Mouse (Mus musculus): ENCODE data around the gene Birc7. TPM values are rescaled to one million over a fixed set of nuclear protein-coding genes. Genes with fewer than 3 reads are reported as not detected.
A peak's percentile ranks its signal among the peaks of the same experiment; 100 is the strongest.

Gene Birc7
- polyA plus RNA-seq, 1 experiment from 2014 or later, result not detected

DNA sequence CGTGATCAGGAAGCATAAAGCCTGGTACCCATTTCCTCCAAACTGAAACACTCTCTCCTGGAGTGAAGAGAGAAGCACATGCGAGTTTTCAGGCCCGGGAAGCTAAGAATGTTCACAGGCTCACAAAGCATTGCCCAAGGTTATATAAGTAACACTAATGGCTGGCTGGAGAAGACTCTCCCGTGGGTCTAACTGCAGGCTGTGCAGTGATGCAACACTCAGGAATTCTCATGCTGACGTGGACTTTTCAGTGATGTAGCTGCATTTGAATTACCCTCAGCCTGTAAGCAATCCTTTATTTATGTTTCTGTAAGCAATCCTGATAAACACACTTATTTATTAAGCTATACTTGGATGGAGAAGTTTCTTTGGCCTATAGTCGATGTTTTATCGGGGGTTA is 30.8 kb downstream of the Birc7 start:
- Histone ChIP-seq H3K27me3 (ENCODE audit: control insufficient read depth, insufficient read depth, low read length) (no peaks in the 10 kb centered on the region), H3K4me2 (replicated peaks; ENCODE audit: low read depth, low read length) (no peak overlapping the region), H3K4me1 (ENCODE audit: control insufficient read depth, insufficient read depth, low read length) (peaks cover 10% of the 10 kb centered on the region; the same call in 1 of the 2 replicates), H3K9me3 (ENCODE audit: control insufficient read depth, low read length) (no peaks in the 10 kb centered on the region), H3K36me3 (ENCODE audit: control insufficient read depth, insufficient read depth, low read length) (no peaks in the 10 kb centered on the region), H3K27ac (ENCODE audit: low read depth, low read length) (no peak overlapping the region), H3K9ac (ENCODE audit: low read depth, low read length) (no peak overlapping the region), H3K4me3 (ENCODE audit: low read length) (no peak overlapping the region)
- WGBS, result 72% methylated on average over 7 of the region's 7 CpGs
- ATAC-seq (ENCODE audit: low FRiP score, low TSS enrichment), result no peak

DNA sequence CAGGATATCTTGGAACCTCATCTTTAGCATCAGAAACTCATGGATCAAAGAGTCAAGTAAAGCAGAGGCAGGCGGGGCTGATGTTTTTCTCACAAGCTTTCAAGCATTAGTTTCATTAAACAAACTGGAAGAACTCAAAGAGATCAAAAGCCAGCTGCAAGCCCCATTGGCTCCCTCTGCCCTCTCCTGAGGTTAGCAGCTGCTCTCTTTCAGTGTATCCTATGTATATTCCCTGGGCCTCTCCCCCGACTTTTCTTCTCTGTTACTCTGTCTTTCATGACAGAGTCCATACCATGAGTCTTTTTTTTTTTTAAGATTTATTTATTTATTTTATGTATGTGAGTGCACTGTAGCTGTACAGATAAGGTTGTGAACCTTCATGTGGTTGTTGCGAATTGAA is 31.4 kb downstream of the Birc7 start:
- no peaks in the 10 kb centered on the region for H3K9me3 ChIP-seq (ENCODE audit: control insufficient read depth, low read length)
- ATAC-seq (ENCODE audit: low FRiP score, low TSS enrichment), result no peak
- WGBS, result 54% methylated on average over 3 of the region's 3 CpGs
- H3K27ac ChIP-seq (ENCODE audit: low read depth, low read length), result no peak overlapping the region
- H3K27me3 ChIP-seq (ENCODE audit: control insufficient read depth, insufficient read depth, low read length), result no peaks in the 10 kb centered on the region
- H3K4me2 ChIP-seq (replicated peaks; ENCODE audit: low read depth, low read length), result no peak overlapping the region
- no peaks in the 10 kb centered on the region for H3K36me3 ChIP-seq (ENCODE audit: control insufficient read depth, insufficient read depth, low read length)
- H3K9ac ChIP-seq (ENCODE audit: low read depth, low read length), result no peak overlapping the region
- peaks cover 4% of the 10 kb centered on the region; the same call in 1 of the 2 replicates for H3K4me1 ChIP-seq (ENCODE audit: control insufficient read depth, insufficient read depth, low read length)
- no peak overlapping the region for H3K4me3 ChIP-seq (ENCODE audit: low read length)

DNA sequence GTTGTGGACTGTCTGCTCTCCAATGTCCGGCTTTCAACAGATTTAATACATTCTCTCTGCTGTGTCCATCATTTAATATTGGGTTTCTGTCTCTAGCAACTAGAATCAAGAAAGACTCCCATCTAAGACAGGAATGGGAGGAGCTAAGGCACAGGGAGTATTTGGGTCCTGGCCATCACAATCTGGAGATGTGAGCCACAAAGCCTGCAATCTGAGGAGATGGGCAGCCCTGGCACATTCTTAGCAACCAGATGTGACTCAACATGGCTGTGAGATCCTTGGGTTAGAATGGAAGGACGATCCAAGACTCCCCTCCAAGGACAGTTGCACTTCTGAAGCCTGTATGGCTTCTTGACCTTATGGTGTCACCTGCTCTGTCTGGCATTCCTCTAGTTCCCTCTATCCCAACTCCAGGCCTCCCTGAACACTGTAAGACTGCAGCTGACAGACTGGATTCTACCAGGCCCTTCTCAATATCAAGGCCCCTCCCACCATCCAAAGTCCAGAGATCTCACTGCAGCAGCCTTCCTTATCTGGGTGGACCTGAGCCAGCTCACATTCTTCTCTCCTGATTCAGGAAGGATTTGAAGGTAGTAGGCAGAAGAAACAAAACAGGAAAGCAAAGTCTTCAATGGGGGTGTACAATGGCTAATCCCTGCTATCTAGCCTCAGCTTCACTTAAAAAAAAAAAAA is 33.9 kb downstream of the Birc7 start:
- Histone ChIP-seq H3K4me2 (replicated peaks; ENCODE audit: low read depth, low read length) (no peak overlapping the region), H3K9ac (ENCODE audit: low read depth, low read length) (no peak overlapping the region), H3K36me3 (ENCODE audit: control insufficient read depth, insufficient read depth, low read length) (no peaks in the 10 kb centered on the region), H3K4me3 (ENCODE audit: low read length) (no peak overlapping the region), H3K27ac (ENCODE audit: low read depth, low read length) (no peak overlapping the region), H3K9me3 (ENCODE audit: control insufficient read depth, low read length) (no peaks in the 10 kb centered on the region), H3K27me3 (ENCODE audit: control insufficient read depth, insufficient read depth, low read length) (no peaks in the 10 kb centered on the region), H3K4me1 (ENCODE audit: control insufficient read depth, insufficient read depth, low read length) (no peaks in the 10 kb centered on the region)
- 66% methylated on average over 2 of the region's 2 CpGs for WGBS
- no peak for ATAC-seq (ENCODE audit: low FRiP score, low TSS enrichment)

DNA sequence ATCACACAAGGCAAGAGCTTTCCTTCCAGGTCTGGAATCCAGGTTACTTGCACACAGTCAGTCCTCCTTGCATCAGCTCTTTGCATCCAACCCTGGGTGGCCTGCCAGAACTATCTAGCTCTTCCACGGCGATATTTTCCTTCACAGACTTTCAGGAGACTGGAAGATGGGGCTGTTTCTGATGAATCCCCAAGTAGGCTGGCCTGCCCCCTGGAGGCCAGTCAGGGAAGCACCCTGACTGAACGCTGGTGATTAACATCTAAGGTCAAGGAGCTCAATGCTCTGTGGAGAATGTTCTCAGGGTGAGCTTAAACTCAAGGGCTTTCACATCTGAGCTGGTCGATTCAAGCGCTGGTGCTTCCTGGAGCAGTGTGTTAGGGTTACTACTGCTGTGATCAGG is 35.1 kb downstream of the Birc7 start:
- no peaks in the 10 kb centered on the region; the same call in 1 of the 2 replicates for H3K36me3 ChIP-seq (ENCODE audit: control insufficient read depth, insufficient read depth, low read length)
- WGBS, result 2% methylated on average over 5 of the region's 5 CpGs
- peaks cover 3% of the 10 kb centered on the region; the same call in 1 of the 2 replicates for H3K4me1 ChIP-seq (ENCODE audit: control insufficient read depth, insufficient read depth, low read length)
- no peak for ATAC-seq (ENCODE audit: low FRiP score, low TSS enrichment)
- no peak overlapping the region for H3K4me2 ChIP-seq (replicated peaks; ENCODE audit: low read depth, low read length)
- H3K27me3 ChIP-seq (ENCODE audit: control insufficient read depth, insufficient read depth, low read length), result no peaks in the 10 kb centered on the region
- no peak overlapping the region for H3K9ac ChIP-seq (ENCODE audit: low read depth, low read length)
- H3K9me3 ChIP-seq (ENCODE audit: control insufficient read depth, low read length), result no peaks in the 10 kb centered on the region
- H3K4me3 ChIP-seq (ENCODE audit: low read length), result no peak overlapping the region
- no peak overlapping the region for H3K27ac ChIP-seq (ENCODE audit: low read depth, low read length)

DNA sequence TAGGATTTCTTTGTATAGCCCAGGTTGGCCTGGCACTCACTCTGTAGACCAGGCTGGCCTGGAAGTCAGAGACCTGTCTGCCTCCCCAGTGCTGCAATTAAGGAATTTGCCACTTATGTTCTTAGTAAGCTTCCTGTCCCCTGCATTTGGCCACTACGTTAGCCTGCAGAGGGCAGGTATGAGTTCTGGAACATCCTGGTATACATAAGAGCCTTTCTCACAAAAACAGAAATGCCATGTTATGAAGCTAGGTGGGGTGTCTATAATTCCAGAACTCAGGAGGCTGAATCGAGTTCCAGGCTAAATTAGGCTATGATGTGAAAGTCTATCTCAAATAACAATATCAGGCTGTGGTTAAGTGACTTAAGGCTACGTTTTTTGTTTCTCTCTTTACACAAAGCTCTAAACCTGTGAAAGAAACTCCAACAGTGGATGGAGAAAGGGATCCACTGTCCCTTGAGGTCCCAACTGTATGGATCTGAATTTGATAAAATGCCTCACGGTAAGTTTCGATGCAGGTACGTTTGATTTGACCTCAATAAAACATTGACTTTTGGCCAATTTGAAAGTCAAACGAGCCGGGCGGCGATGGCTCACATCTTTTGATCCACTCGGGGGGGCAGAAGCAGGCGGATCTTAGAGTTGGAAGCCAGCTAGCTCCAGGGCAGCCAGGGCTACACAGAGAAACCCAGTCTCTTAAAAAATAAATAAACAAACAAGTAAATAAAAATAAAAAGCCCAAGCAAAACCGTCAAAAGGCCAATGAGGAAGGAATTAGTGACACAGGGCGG is 37.5 kb downstream of the Birc7 start:
- peaks cover 4% of the 10 kb centered on the region; the same call in 1 of the 2 replicates for H3K4me1 ChIP-seq (ENCODE audit: control insufficient read depth, insufficient read depth, low read length)
- H3K27ac ChIP-seq (ENCODE audit: low read depth, low read length), result peak overlapping the region; percentile 86
- no peaks in the 10 kb centered on the region for H3K9me3 ChIP-seq (ENCODE audit: control insufficient read depth, low read length)
- 10% methylated on average over 14 of the region's 14 CpGs for whole genome bisulfite sequencing
- peak overlapping the region; percentile 97 for H3K4me3 ChIP-seq (ENCODE audit: low read length)
- H3K27me3 ChIP-seq (ENCODE audit: control insufficient read depth, insufficient read depth, low read length), result no peaks in the 10 kb centered on the region
- H3K36me3 ChIP-seq (ENCODE audit: control insufficient read depth, insufficient read depth, low read length), result peaks cover 16% of the 10 kb centered on the region
- ATAC-seq (ENCODE audit: low FRiP score, low TSS enrichment), result no peak
- H3K9ac ChIP-seq (ENCODE audit: low read depth, low read length), result peak overlapping the region; percentile 93
- peak overlapping the region; percentile 80 for H3K4me2 ChIP-seq (replicated peaks; ENCODE audit: low read depth, low read length)

DNA sequence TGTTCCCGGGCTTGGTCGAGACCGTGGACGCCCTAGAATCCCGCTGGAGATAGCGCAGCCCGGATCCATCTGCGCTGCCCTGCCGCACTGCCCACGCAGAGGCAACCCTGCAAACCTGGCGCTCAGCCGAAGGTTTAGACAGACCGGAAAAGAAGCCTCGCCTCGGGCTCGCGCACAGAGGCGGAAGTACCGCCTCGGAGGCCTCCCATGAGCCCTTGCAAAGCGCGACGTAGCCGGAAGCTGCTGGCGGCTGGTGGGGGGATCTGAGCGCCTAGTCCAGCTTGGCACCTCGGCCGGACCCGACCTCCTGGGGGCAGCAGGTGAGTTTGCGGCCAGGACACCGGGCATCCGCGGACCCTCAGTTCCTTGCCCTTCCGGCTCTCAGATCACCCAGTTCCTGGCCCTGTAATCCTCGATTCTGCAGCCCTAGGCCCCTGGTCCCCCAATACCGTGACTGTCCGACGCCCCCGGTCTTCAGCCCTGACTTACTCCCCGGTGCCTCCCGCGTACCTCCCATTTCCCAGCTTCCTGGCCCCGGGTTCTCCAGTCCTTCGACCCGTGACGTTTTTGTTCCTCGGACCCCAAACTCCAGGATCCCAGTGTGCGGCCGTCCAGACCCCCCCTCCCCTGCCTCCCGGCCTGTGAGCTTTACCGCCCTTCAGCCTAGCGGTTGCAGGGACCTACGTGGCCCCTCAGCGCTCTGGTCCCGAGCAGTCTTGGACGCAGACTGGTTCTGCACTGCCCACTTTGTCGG is 38.4 kb downstream of the Birc7 start, which contains the start of gene Arfgap1:
Arfgap1 (plus strand) TSS at position 216 of the 754 bp plus-strand sequence.
- WGBS, result under 1% methylated on average over 56 of the region's 57 CpGs
- Histone ChIP-seq H3K27ac (ENCODE audit: low read depth, low read length) (peak within 1 kb of the TSS; percentile 86), H3K9me3 (ENCODE audit: control insufficient read depth, low read length) (no peaks in the 10 kb centered on the region), H3K4me1 (ENCODE audit: control insufficient read depth, insufficient read depth, low read length) (peaks cover 4% of the 10 kb centered on the region; the same call in 1 of the 2 replicates), H3K4me2 (replicated peaks; ENCODE audit: low read depth, low read length) (peak within 1 kb of the TSS; percentile 80), H3K4me3 (ENCODE audit: low read length) (peak within 1 kb of the TSS; percentile 97), H3K36me3 (ENCODE audit: control insufficient read depth, insufficient read depth, low read length) (peaks cover 25% of the 10 kb centered on the region), H3K9ac (ENCODE audit: low read depth, low read length) (peak within 1 kb of the TSS; percentile 93), H3K27me3 (ENCODE audit: control insufficient read depth, insufficient read depth, low read length) (no peaks in the 10 kb centered on the region)
- ATAC-seq (ENCODE audit: low FRiP score, low TSS enrichment), result peak; percentile 93

DNA sequence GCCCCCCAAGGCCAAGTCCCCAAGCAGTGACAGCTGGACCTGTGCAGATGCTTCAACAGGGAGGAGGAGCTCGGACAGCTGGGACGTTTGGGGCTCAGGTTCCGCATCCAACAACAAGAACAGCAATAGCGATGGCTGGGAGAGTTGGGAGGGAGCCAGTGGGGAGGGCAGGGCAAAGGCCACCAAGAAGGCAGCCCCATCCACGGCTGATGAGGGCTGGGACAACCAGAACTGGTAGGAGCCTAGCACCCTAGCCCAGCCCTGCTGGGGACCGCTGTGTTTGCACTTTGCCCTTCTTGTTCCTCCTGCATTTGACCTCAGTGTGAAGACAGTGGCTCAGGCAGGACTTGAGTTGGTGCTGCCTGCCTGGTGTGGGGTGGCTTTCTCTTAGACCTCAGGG is 52.3 kb downstream of the Birc7 start:
- Histone ChIP-seq H3K9me3 (ENCODE audit: control insufficient read depth, low read length) (no peaks in the 10 kb centered on the region), H3K4me2 (replicated peaks; ENCODE audit: low read depth, low read length) (no peak overlapping the region), H3K27ac (ENCODE audit: low read depth, low read length) (no peak overlapping the region), H3K9ac (ENCODE audit: low read depth, low read length) (no peak overlapping the region), H3K4me3 (ENCODE audit: low read length) (no peak overlapping the region), H3K36me3 (ENCODE audit: control insufficient read depth, insufficient read depth, low read length) (peaks cover 66% of the 10 kb centered on the region), H3K4me1 (ENCODE audit: control insufficient read depth, insufficient read depth, low read length) (no peaks in the 10 kb centered on the region), H3K27me3 (ENCODE audit: control insufficient read depth, insufficient read depth, low read length) (no peaks in the 10 kb centered on the region)
- 61% methylated on average over 6 of the region's 6 CpGs for whole genome bisulfite sequencing
- ATAC-seq (ENCODE audit: low FRiP score, low TSS enrichment), result no peak
